Mouse (Mus musculus): ENCODE measurements around the gene Rab36. TPM values are rescaled to one million over a fixed set of nuclear protein-coding genes. Genes with fewer than 3 reads are reported as not detected.

Gene Rab36
- polyA plus RNA-seq, 1 experiment, result 1.2 TPM

GRCm38 (mm10) chr10:75020271-75020670 lies 16.6 kb upstream of the Rab36 start:
- Histone ChIP-seq H3K9ac (ENCODE audit: low read depth, poor library complexity, severe bottlenecking) (no peak overlapping the region), H3K4me3 (ENCODE audit: low read depth, low read length) (no peak overlapping the region), H3K36me3 (ENCODE audit: control insufficient read depth, insufficient read depth, low read length, poor library complexity, severe bottlenecking) (no peaks in the 10 kb centered on the region), H3K9me3 (replicated peaks; ENCODE audit: control insufficient read depth, insufficient read depth, low read length, poor library complexity, severe bottlenecking) (no peaks in the 10 kb centered on the region), H3K27me3 (ENCODE audit: control insufficient read depth, insufficient read depth, low read length, poor library complexity, severe bottlenecking) (no peaks in the 10 kb centered on the region), H3K4me1 (ENCODE audit: control insufficient read depth, insufficient read depth, low read length) (no peaks in the 10 kb centered on the region), H3K27ac (ENCODE audit: insufficient read depth, low read length) (no peak overlapping the region)
- no peak for TF ChIP-seq POLR2A (IDR thresholded peaks at IDR 0.05; ENCODE audit: insufficient read depth, low read length)
- TF ChIP-seq CTCF (IDR thresholded peaks at IDR 0.05; ENCODE audit: low read depth, low read length), result no peak
- no peak for TF ChIP-seq EP300 (IDR thresholded peaks at IDR 0.05; ENCODE audit: insufficient read depth, low read depth, low read length)

GRCm38 (mm10) chr10:75021138-75021537 lies 15.7 kb upstream of the Rab36 start:
- H3K27me3 ChIP-seq (ENCODE audit: control insufficient read depth, insufficient read depth, low read length, poor library complexity, severe bottlenecking), result no peaks in the 10 kb centered on the region
- TF ChIP-seq POLR2A (IDR thresholded peaks at IDR 0.05; ENCODE audit: insufficient read depth, low read length) (no peak), CTCF (IDR thresholded peaks at IDR 0.05; ENCODE audit: low read depth, low read length) (peak; percentile 82)
- H3K36me3 ChIP-seq (ENCODE audit: control insufficient read depth, insufficient read depth, low read length, poor library complexity, severe bottlenecking), result no peaks in the 10 kb centered on the region
- no peaks in the 10 kb centered on the region for H3K9me3 ChIP-seq (replicated peaks; ENCODE audit: control insufficient read depth, insufficient read depth, low read length, poor library complexity, severe bottlenecking)
- no peak overlapping the region for H3K27ac ChIP-seq (ENCODE audit: insufficient read depth, low read length)
- H3K4me3 ChIP-seq (ENCODE audit: low read depth, low read length), result no peak overlapping the region
- no peak overlapping the region for H3K9ac ChIP-seq (ENCODE audit: low read depth, poor library complexity, severe bottlenecking)
- H3K4me1 ChIP-seq (ENCODE audit: control insufficient read depth, insufficient read depth, low read length), result no peaks in the 10 kb centered on the region

GRCm38 (mm10) chr10:75026491-75026890 lies 10.4 kb upstream of the Rab36 start:
- no peak for TF ChIP-seq CTCF (IDR thresholded peaks at IDR 0.05; ENCODE audit: low read depth, low read length)
- H3K4me1 ChIP-seq (ENCODE audit: control insufficient read depth, insufficient read depth, low read length), result no peaks in the 10 kb centered on the region
- H3K9me3 ChIP-seq (replicated peaks; ENCODE audit: control insufficient read depth, insufficient read depth, low read length, poor library complexity, severe bottlenecking), result no peaks in the 10 kb centered on the region
- H3K27ac ChIP-seq (ENCODE audit: insufficient read depth, low read length), result no peak overlapping the region
- no peaks in the 10 kb centered on the region for H3K27me3 ChIP-seq (ENCODE audit: control insufficient read depth, insufficient read depth, low read length, poor library complexity, severe bottlenecking)
- H3K9ac ChIP-seq (ENCODE audit: low read depth, poor library complexity, severe bottlenecking), result no peak overlapping the region
- H3K36me3 ChIP-seq (ENCODE audit: control insufficient read depth, insufficient read depth, low read length, poor library complexity, severe bottlenecking), result no peaks in the 10 kb centered on the region
- no peak overlapping the region for H3K4me3 ChIP-seq (ENCODE audit: low read depth, low read length)

GRCm38 (mm10) chr10:75028743-75029142 lies 8.1 kb upstream of the Rab36 start:
- no peaks in the 10 kb centered on the region for H3K36me3 ChIP-seq (ENCODE audit: control insufficient read depth, insufficient read depth, low read length, poor library complexity, severe bottlenecking)
- no peak overlapping the region for H3K4me3 ChIP-seq (ENCODE audit: low read depth, low read length)
- no peaks in the 10 kb centered on the region for H3K27me3 ChIP-seq (ENCODE audit: control insufficient read depth, insufficient read depth, low read length, poor library complexity, severe bottlenecking)
- H3K9me3 ChIP-seq (replicated peaks; ENCODE audit: control insufficient read depth, insufficient read depth, low read length, poor library complexity, severe bottlenecking), result no peaks in the 10 kb centered on the region
- H3K9ac ChIP-seq (ENCODE audit: low read depth, poor library complexity, severe bottlenecking), result no peak overlapping the region
- no peaks in the 10 kb centered on the region for H3K4me1 ChIP-seq (ENCODE audit: control insufficient read depth, insufficient read depth, low read length)
- TF ChIP-seq CTCF (IDR thresholded peaks at IDR 0.05; ENCODE audit: low read depth, low read length) (no peak), EP300 (IDR thresholded peaks at IDR 0.05; ENCODE audit: insufficient read depth, low read depth, low read length) (no peak), POLR2A (IDR thresholded peaks at IDR 0.05; ENCODE audit: insufficient read depth, low read length) (no peak)
- no peak overlapping the region for H3K27ac ChIP-seq (ENCODE audit: insufficient read depth, low read length)

GRCm38 (mm10) chr10:75029677-75030076 lies 7.2 kb upstream of the Rab36 start:
- Histone ChIP-seq H3K36me3 (ENCODE audit: control insufficient read depth, insufficient read depth, low read length, poor library complexity, severe bottlenecking) (no peaks in the 10 kb centered on the region), H3K4me3 (ENCODE audit: low read depth, low read length) (no peak overlapping the region)
- TF ChIP-seq CTCF (IDR thresholded peaks at IDR 0.05; ENCODE audit: low read depth, low read length) (no peak), EP300 (IDR thresholded peaks at IDR 0.05; ENCODE audit: insufficient read depth, low read depth, low read length) (no peak), POLR2A (IDR thresholded peaks at IDR 0.05; ENCODE audit: insufficient read depth, low read length) (no peak)

GRCm38 (mm10) chr10:75030234-75030633 lies 6.6 kb upstream of the Rab36 start:
- H3K4me3 ChIP-seq (ENCODE audit: low read depth, low read length), result no peak overlapping the region
- no peaks in the 10 kb centered on the region for H3K4me1 ChIP-seq (ENCODE audit: control insufficient read depth, insufficient read depth, low read length)
- H3K27me3 ChIP-seq (ENCODE audit: control insufficient read depth, insufficient read depth, low read length, poor library complexity, severe bottlenecking), result no peaks in the 10 kb centered on the region
- TF ChIP-seq POLR2A (IDR thresholded peaks at IDR 0.05; ENCODE audit: insufficient read depth, low read length), result no peak
- TF ChIP-seq EP300 (IDR thresholded peaks at IDR 0.05; ENCODE audit: insufficient read depth, low read depth, low read length), result no peak
- TF ChIP-seq CTCF (IDR thresholded peaks at IDR 0.05; ENCODE audit: low read depth, low read length), result no peak
- no peak overlapping the region for H3K27ac ChIP-seq (ENCODE audit: insufficient read depth, low read length)
- no peaks in the 10 kb centered on the region for H3K36me3 ChIP-seq (ENCODE audit: control insufficient read depth, insufficient read depth, low read length, poor library complexity, severe bottlenecking)
- no peaks in the 10 kb centered on the region for H3K9me3 ChIP-seq (replicated peaks; ENCODE audit: control insufficient read depth, insufficient read depth, low read length, poor library complexity, severe bottlenecking)
- H3K9ac ChIP-seq (ENCODE audit: low read depth, poor library complexity, severe bottlenecking), result no peak overlapping the region

More at GRCm38 (mm10) chr10:75029677-75030076, 7.2 kb upstream of the Rab36 start:
- no peaks in the 10 kb centered on the region for H3K9me3 ChIP-seq (replicated peaks; ENCODE audit: control insufficient read depth, insufficient read depth, low read length, poor library complexity, severe bottlenecking)
- no peaks in the 10 kb centered on the region for H3K4me1 ChIP-seq (ENCODE audit: control insufficient read depth, insufficient read depth, low read length)
- no peaks in the 10 kb centered on the region for H3K27me3 ChIP-seq (ENCODE audit: control insufficient read depth, insufficient read depth, low read length, poor library complexity, severe bottlenecking)
- H3K9ac ChIP-seq (ENCODE audit: low read depth, poor library complexity, severe bottlenecking), result no peak overlapping the region
- H3K27ac ChIP-seq (ENCODE audit: insufficient read depth, low read length), result no peak overlapping the region

Data from ES-Bruce4 (cell line).